9 mouse cellular contexts compared by ENCODE assay signal in the genomic region with DNA sequence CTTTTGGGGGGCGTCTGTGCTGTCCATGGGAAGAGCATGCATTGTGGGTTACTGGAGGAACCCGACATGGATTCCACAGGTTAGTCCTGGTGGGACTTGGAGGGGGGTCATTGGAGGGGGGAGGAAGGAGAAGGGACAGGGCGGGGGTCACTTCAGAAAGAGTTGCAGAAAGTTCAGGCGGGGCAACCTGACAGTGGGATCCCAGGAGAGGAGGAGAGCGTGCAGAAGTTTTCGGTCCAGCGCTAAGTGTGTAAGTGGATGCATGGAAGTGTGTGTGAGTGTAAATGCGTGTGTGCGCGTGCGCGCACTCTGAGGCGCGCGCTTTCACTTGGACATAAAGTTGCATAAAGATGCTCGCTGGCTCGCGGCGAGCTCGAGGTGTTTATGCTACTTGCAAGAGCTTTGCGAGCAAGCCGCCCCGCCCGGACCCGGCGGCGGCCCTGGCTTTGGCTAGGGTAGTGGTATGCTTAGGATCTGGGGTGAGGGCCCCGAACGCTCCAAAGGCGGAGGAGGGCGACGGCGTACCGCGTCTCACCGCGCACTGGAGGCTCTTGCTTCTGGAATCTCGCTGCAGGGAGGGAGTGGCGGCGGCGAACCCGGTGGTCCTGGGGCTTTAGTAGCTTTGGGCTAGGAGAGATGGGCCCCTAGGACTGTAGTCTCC. TPM values are rescaled to one million over a fixed set of nuclear protein-coding genes. Genes with fewer than 3 reads are reported as not detected.
DNase-seq lines count a peak whose midpoint lies in the region; ATAC-seq and TF ChIP-seq lines count a peak whose summit lies in the region.
"Had no signal": no experiment of that assay in that cellular context is flagged by ENCODE, and none has a peak within 500 bp of the region (broad histone marks: within the 10 kb centered on the region; RNA-seq: fewer than 3 reads in every experiment).

No protein-coding gene starts in this region.

- H3K36me3 ChIP-seq in heart, embryonic 13.5 days = no peaks in the 10 kb centered on the region
- H3K36me3 ChIP-seq in ES-E14 (ENCODE audit: control insufficient read depth, insufficient read depth, low read length, poor library complexity, severe bottlenecking) = no peaks in the 10 kb centered on the region
- no peaks in the 10 kb centered on the region for H3K36me3 ChIP-seq in forebrain, embryonic 16.5 days (ENCODE audit: control insufficient read depth, insufficient read depth)
- H3K36me3 ChIP-seq in liver, embryonic 16.5 days (ENCODE audit: control insufficient read depth, insufficient read depth) = no peaks in the 10 kb centered on the region

- no peak overlapping the region for H3K27ac ChIP-seq in heart, embryonic 13.5 days (replicated peaks)
- H3K27ac ChIP-seq in ES-E14 (ENCODE audit: insufficient read depth, low read depth, low read length, poor library complexity, severe bottlenecking) = no peak overlapping the region
- H3K27ac ChIP-seq in forebrain, embryonic 16.5 days (ENCODE audit: low read length) = peak overlapping the region; percentile 46; the same call in 1 of the 2 replicates
- H3K27ac ChIP-seq in liver, embryonic 16.5 days (ENCODE audit: low read length) = no peak overlapping the region

- H3K27me3 ChIP-seq in heart, embryonic 13.5 days (replicated peaks) = peaks cover 99% of the 10 kb centered on the region
- peaks cover 32% of the 10 kb centered on the region for H3K27me3 ChIP-seq in forebrain, embryonic 16.5 days (replicated peaks; ENCODE audit: control insufficient read depth, insufficient read depth, low read length)
- peaks cover 93% of the 10 kb centered on the region for H3K27me3 ChIP-seq in liver, embryonic 16.5 days (ENCODE audit: control insufficient read depth, insufficient read depth, low read depth, low read length)
- H3K27me3 ChIP-seq: CH12.LX had no signal

- DNase-seq in heart, postnatal 36 days = no peak
- no peak for DNase-seq in ES-E14 (ENCODE audit: low read depth, low spot score)
- no peak for DNase-seq in thymus, postnatal 36 days
- no peak for DNase-seq in left cerebral cortex, adult 18-20 months (ENCODE audit: low spot score in 2 of 2)

- in situ Hi-C loops in ES-E14 (cut with MboI; ENCODE audit: low sequenced_read_pairs in 2 of 2, unreplicated experiment in 2 of 2) = no loop called here

- 1% methylated on average over 42 of the region's 42 CpGs for WGBS in heart, embryonic 13.5 days
- under 1% methylated on average over 42 of the region's 42 CpGs for WGBS in forebrain, embryonic 16.5 days
- 1% methylated on average over 42 of the region's 42 CpGs for WGBS in liver, embryonic 16.5 days (ENCODE audit: insufficient replicate concordance)

- intact Hi-C loops in heart, postnatal 36 days (cut with DNase I) = no loop called here

- peak overlapping the region; percentile 72 for H3K4me2 ChIP-seq in heart, embryonic 13.5 days
- H3K4me2 ChIP-seq in forebrain, embryonic 16.5 days (ENCODE audit: low read length) = peak overlapping the region; percentile 93
- peak overlapping the region; percentile 36; the same call in 1 of the 2 replicates for H3K4me2 ChIP-seq in liver, embryonic 16.5 days (ENCODE audit: low read depth, low read length)

- H3K4me3 ChIP-seq in heart, embryonic 13.5 days = peak overlapping the region; percentile 47
- peak overlapping the region; percentile 28 to 32; a peak in 3 of 4 replicates for H3K4me3 ChIP-seq in ES-E14 (ENCODE audit: insufficient read depth in 1 of 2, low read depth in 1 of 2, low read length in 2 of 2, poor library complexity in 1 of 2, severe bottlenecking in 1 of 2)
- H3K4me3 ChIP-seq in forebrain, embryonic 16.5 days (replicated peaks; ENCODE audit: low read length) = peak overlapping the region; percentile 52
- no peak overlapping the region for H3K4me3 ChIP-seq in liver, embryonic 16.5 days (ENCODE audit: low read depth, low read length)

- H3K4me1 ChIP-seq in heart, embryonic 13.5 days = peaks cover 53% of the 10 kb centered on the region
- peaks cover 0 to 15% of the 10 kb centered on the region in 2 experiments; a peak in 2 of 4 replicates for H3K4me1 ChIP-seq in ES-E14 (ENCODE audit: control insufficient read depth in 2 of 2, insufficient read depth in 2 of 2, low read length in 2 of 2, poor library complexity in 1 of 2)
- H3K4me1 ChIP-seq in forebrain, embryonic 16.5 days (replicated peaks; ENCODE audit: control insufficient read depth, insufficient read depth, low read length) = peaks cover 52% of the 10 kb centered on the region
- H3K4me1 ChIP-seq in liver, embryonic 16.5 days (ENCODE audit: control insufficient read depth, low read depth, low read length) = no peaks in the 10 kb centered on the region; the same call in 1 of the 2 replicates

- H3K9me3 ChIP-seq in heart, embryonic 13.5 days = no peaks in the 10 kb centered on the region
- H3K9me3 ChIP-seq in ES-E14 (ENCODE audit: control insufficient read depth, insufficient read depth, low read depth, low read length) = no peaks in the 10 kb centered on the region
- no peaks in the 10 kb centered on the region for H3K9me3 ChIP-seq in forebrain, embryonic 16.5 days (ENCODE audit: control insufficient read depth, low read length)
- no peaks in the 10 kb centered on the region for H3K9me3 ChIP-seq in liver, embryonic 16.5 days (replicated peaks; ENCODE audit: control insufficient read depth, low read length)

- peak overlapping the region; percentile 9; the same call in 1 of the 2 replicates for H3K9ac ChIP-seq in heart, embryonic 13.5 days
- H3K9ac ChIP-seq in ES-E14 (ENCODE audit: insufficient read depth, low read depth, low read length, poor library complexity, severe bottlenecking) = no peak overlapping the region
- peak overlapping the region; percentile 31 for H3K9ac ChIP-seq in forebrain, embryonic 16.5 days (replicated peaks; ENCODE audit: low read depth, low read length)
- no peak overlapping the region for H3K9ac ChIP-seq in liver, embryonic 16.5 days (ENCODE audit: low read depth, low read length)

- no peak for ATAC-seq in heart, embryonic 13.5 days (ENCODE audit: extremely low read depth, insufficient number of reproducible peaks, low FRiP score, low TSS enrichment)
- no peak for ATAC-seq in forebrain, embryonic 16.5 days
- ATAC-seq in liver, embryonic 16.5 days (ENCODE audit: low read depth) = no peak
- ATAC-seq in monocyte, adult 5-6 weeks (replicated peaks; ENCODE audit: insufficient number of reproducible peaks, low FRiP score, low TSS enrichment, poor library complexity, severe bottlenecking) = no peak

TF ChIP-seq in ES-E14, 5 proteins besides CTCF, POLR2A, EP300 and RAD21:
- no peak for TF ChIP-seq CHD2 (IDR thresholded peaks at IDR 0.05; ENCODE audit: low read depth, low read length)
- no peak for TF ChIP-seq ZC3H11A (IDR thresholded peaks at IDR 0.05; ENCODE audit: borderline replicate concordance, low read depth, low read length)
- TF ChIP-seq ZNF384 (IDR thresholded peaks at IDR 0.05; ENCODE audit: low read depth, low read length) = no peak
- no peak for TF ChIP-seq MAFK (IDR thresholded peaks at IDR 0.05; ENCODE audit: insufficient read depth, low read depth, low read length)
- TF ChIP-seq HCFC1 (IDR thresholded peaks at IDR 0.05; ENCODE audit: borderline replicate concordance, insufficient read depth, low read length) = no peak

RNA-seq across cellular contexts. Expression of a gene that starts 0.7 kb away (rescaled TPM):
- polyA plus RNA-seq in heart, embryonic 13.5 days (2015; fragmentation: Nextera tagmentation; extraction: Ambion mirVana) = not detected in 2 replicates
- total RNA-seq in heart, postnatal 36 days (2021) = under 1 TPM in 1 of 2 experiments, not detected in 1; 0.08 TPM
- total RNA-seq in ES-E14 (2012; rRNA removed) = 0.85 and 1.2 TPM in 2 replicates
- 6.9 and 7.2 TPM in 2 replicates for polyA plus RNA-seq in forebrain, embryonic 16.5 days (2015; fragmentation: Nextera tagmentation; extraction: Ambion mirVana)
- not detected in 2 replicates for polyA plus RNA-seq in liver, embryonic 16.5 days (2015; fragmentation: Nextera tagmentation; extraction: Ambion mirVana)
- total RNA-seq in left cerebral cortex, adult 18-20 months (2021) = 10 to 100 TPM; 10.1 to 12.5 TPM
- not detected in 3 replicates for total RNA-seq in monocyte, adult 5-6 weeks (2017)

Comparison
In these comparisons a context has a peak if more than half of its experiments do, and no peak if none do; other contexts are left out.
1. H3K4me2 ChIP-seq: peak in every context shown above with its lines; median percentile 93 in forebrain, embryonic 16.5 days; 72 in heart, embryonic 13.5 days; 36 in liver, embryonic 16.5 days.
2. H3K9ac ChIP-seq: peak in heart, embryonic 13.5 days (single experiment) and forebrain, embryonic 16.5 days (single experiment); none in ES-E14 (single experiment) and liver, embryonic 16.5 days (single experiment).